Mouse (Mus musculus): ENCODE measurements at regions not wholly inside any gene's neighbourhood (a gene's known extent, or its start where the extent isn't known, plus 50 kb on each side); places are given as distances from the start of the nearest gene placed in this dataset.

DNA sequence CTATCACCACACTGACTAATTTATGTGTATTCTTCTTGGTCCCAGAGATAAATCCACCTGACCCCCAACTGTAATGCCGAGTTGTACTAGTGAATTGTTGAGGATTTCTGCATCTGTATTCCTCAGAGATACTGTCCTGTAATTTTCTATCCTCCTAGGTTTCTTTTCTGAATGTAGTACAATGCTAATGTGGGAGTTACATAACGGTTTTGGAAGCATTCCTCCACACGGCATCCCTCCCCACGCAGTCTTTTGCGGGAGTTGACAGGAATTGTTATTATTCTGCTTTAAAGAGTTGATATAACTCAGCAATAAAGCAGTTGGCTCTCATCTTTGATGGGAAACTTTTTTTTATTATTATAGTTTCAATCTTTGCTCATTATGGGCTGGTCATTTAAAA, 222.8 kb downstream of the Rsl24d1 start:
- H3K9ac ChIP-seq: no peak overlapping the region
- no peaks in the 10 kb centered on the region for H3K4me1 ChIP-seq
- H3K4me3 ChIP-seq: no peak overlapping the region
- no peak overlapping the region for H3K4me2 ChIP-seq
- no peak overlapping the region for H3K27ac ChIP-seq (replicated peaks)
- no peaks in the 10 kb centered on the region for H3K9me3 ChIP-seq
- H3K27me3 ChIP-seq (replicated peaks): no peaks in the 10 kb centered on the region
- H3K36me3 ChIP-seq: no peaks in the 10 kb centered on the region
- ATAC-seq (ENCODE audit: extremely low read depth, insufficient number of reproducible peaks, low FRiP score, low TSS enrichment): no peak
- 64% methylated on average over 5 of the region's 5 CpGs for WGBS

GRCm38 (mm10) chr9:73337045-73337740, 224.0 kb downstream of the Rsl24d1 start:
- 31% methylated on average over 2 of the region's 2 CpGs for WGBS
- no peaks in the 10 kb centered on the region for H3K4me1 ChIP-seq
- H3K9me3 ChIP-seq: peaks cover 11% of the 10 kb centered on the region
- H3K36me3 ChIP-seq: no peaks in the 10 kb centered on the region
- H3K27ac ChIP-seq (replicated peaks): no peak overlapping the region
- no peak overlapping the region for H3K9ac ChIP-seq
- ATAC-seq (ENCODE audit: extremely low read depth, insufficient number of reproducible peaks, low FRiP score, low TSS enrichment): no peak
- no peak overlapping the region for H3K4me3 ChIP-seq
- H3K4me2 ChIP-seq: no peak overlapping the region
- H3K27me3 ChIP-seq (replicated peaks): no peaks in the 10 kb centered on the region

GRCm38 (mm10) chr9:73355876-73356275, 242.7 kb downstream of the Rsl24d1 start:
- Histone ChIP-seq H3K9ac (no peak overlapping the region), H3K27me3 (replicated peaks) (no peaks in the 10 kb centered on the region), H3K9me3 (no peaks in the 10 kb centered on the region), H3K4me1 (no peaks in the 10 kb centered on the region), H3K27ac (replicated peaks) (no peak overlapping the region), H3K4me2 (no peak overlapping the region), H3K4me3 (no peak overlapping the region), H3K36me3 (no peaks in the 10 kb centered on the region)
- ATAC-seq (ENCODE audit: extremely low read depth, insufficient number of reproducible peaks, low FRiP score, low TSS enrichment): no peak
- WGBS: 64% methylated on average over 5 of the region's 5 CpGs

- no peak for ATAC-seq (ENCODE audit: extremely low read depth, insufficient number of reproducible peaks, low FRiP score, low TSS enrichment)
- Histone ChIP-seq H3K4me1 (no peaks in the 10 kb centered on the region), H3K9me3 (no peaks in the 10 kb centered on the region), H3K4me3 (no peak overlapping the region), H3K9ac (no peak overlapping the region), H3K36me3 (no peaks in the 10 kb centered on the region), H3K27ac (replicated peaks) (no peak overlapping the region), H3K27me3 (replicated peaks) (no peaks in the 10 kb centered on the region), H3K4me2 (no peak overlapping the region)
- WGBS: 88% methylated on average over 6 of the region's 6 CpGs
Measured at GRCm38 (mm10) chr9:73358968-73359367, 245.7 kb downstream of the Rsl24d1 start.

DNA sequence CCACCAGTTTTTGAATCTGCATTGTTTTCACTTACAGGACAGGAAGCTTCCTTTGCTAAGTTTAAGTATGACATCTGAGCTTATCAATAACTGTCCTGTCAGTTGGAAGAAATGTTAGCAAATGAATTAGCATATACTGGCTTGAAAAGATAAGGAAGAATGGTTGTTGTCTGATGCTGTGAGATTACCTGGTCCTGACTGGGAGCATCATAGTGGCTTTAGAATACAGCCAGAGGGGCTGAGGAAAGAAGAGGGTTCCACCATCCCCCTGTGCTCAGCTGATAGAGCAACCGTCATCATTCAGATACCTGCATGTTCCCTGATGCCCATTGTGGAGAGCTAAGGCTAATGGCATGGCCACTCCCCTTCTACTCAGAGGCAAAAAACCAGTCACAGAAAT, 267.5 kb downstream of the Rsl24d1 start:
- Histone ChIP-seq H3K27ac (replicated peaks) (no peak overlapping the region), H3K4me1 (no peaks in the 10 kb centered on the region), H3K4me3 (no peak overlapping the region), H3K36me3 (no peaks in the 10 kb centered on the region), H3K9ac (no peak overlapping the region), H3K27me3 (replicated peaks) (no peaks in the 10 kb centered on the region), H3K4me2 (no peak overlapping the region), H3K9me3 (no peaks in the 10 kb centered on the region; the same call in 1 of the 2 replicates)
- ATAC-seq (ENCODE audit: extremely low read depth, insufficient number of reproducible peaks, low FRiP score, low TSS enrichment): no peak
- WGBS: 67% methylated on average over 1 of the region's 1 CpGs

DNA sequence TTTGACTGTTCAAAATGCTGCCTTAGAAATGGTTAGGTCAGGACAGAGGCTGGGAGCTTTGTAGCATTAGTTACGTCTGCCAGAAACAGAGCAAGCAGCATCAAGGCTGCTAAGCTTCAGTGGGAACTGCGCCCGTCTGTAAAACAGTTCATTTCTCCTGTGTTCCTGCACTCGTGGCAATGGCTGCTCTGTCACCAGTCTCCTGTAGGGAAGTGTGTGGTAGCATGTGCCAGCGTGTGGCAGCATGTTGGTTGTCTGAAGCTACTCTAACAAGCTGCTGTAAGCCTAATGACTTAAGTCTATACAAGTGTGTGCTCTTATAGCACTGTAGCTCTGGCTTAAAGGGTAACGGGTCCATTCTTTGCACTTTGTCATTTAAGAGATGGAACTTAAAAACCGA, 278.8 kb downstream of the Rsl24d1 start:
- no peak for ATAC-seq (ENCODE audit: extremely low read depth, insufficient number of reproducible peaks, low FRiP score, low TSS enrichment)
- Histone ChIP-seq H3K9me3 (no peaks in the 10 kb centered on the region), H3K4me3 (no peak overlapping the region), H3K9ac (no peak overlapping the region), H3K27me3 (replicated peaks) (no peaks in the 10 kb centered on the region), H3K4me2 (no peak overlapping the region), H3K4me1 (no peaks in the 10 kb centered on the region), H3K36me3 (no peaks in the 10 kb centered on the region), H3K27ac (replicated peaks) (no peak overlapping the region)
- WGBS: 73% methylated on average over 7 of the region's 7 CpGs

- H3K27ac ChIP-seq (replicated peaks): no peak overlapping the region
- H3K4me1 ChIP-seq: no peaks in the 10 kb centered on the region
- ATAC-seq (ENCODE audit: extremely low read depth, insufficient number of reproducible peaks, low FRiP score, low TSS enrichment): no peak
- H3K4me3 ChIP-seq: no peak overlapping the region
- 70% methylated on average over 8 of the region's 8 CpGs for WGBS
- H3K9ac ChIP-seq: no peak overlapping the region
- no peaks in the 10 kb centered on the region for H3K27me3 ChIP-seq (replicated peaks)
- H3K4me2 ChIP-seq: no peak overlapping the region
- no peaks in the 10 kb centered on the region for H3K9me3 ChIP-seq
- no peaks in the 10 kb centered on the region for H3K36me3 ChIP-seq
Measured at GRCm38 (mm10) chr9:73413367-73413930, 300.2 kb downstream of the Rsl24d1 start.

- no peak overlapping the region for H3K9ac ChIP-seq
- ATAC-seq (ENCODE audit: extremely low read depth, insufficient number of reproducible peaks, low FRiP score, low TSS enrichment): no peak
- H3K27ac ChIP-seq (replicated peaks): no peak overlapping the region
- 77% methylated on average over 10 of the region's 10 CpGs for WGBS
- H3K4me1 ChIP-seq: no peaks in the 10 kb centered on the region
- no peaks in the 10 kb centered on the region for H3K9me3 ChIP-seq
- no peak overlapping the region for H3K4me3 ChIP-seq
- no peak overlapping the region for H3K4me2 ChIP-seq
- H3K36me3 ChIP-seq: no peaks in the 10 kb centered on the region
- H3K27me3 ChIP-seq (replicated peaks): no peaks in the 10 kb centered on the region
Measured at GRCm38 (mm10) chr9:73416084-73416777, 303.0 kb downstream of the Rsl24d1 start.

Measured in heart, embryonic 13.5 days (tissue).